Mouse (Mus musculus): Measurements from ENCODE around the gene Sept1.

Sept1 gene

DNA sequence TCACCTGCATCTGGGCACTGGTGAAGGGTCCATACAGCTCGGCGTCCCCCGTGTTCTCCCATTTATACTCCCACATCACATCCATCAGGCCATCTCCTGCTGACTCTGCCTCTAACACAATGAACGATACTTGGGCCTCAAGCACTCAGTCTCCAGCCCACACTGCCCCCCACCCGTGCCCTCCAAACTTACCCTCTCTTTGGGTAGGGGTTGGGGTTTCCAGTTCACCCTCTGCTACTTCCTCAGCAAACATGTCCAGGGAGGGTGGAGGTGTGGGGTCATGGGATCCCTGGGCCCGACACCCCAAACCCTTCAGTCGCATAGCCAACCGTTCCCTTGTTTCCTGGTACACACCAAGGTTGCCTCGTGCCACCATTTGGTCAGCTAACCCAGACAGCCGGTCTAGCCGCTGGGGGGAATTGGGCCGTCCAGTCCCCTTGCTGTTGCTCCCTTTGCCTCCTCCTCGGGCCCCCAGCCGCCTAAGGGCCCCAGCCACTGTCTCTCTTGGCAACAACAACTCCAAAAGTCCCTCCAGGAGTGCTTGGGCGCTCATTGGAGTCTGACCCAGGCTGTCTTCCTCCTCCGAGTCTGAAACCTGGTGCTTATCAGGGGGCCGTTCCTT is 38.8 kb downstream of the Sept1 start:
- DNase-seq (ENCODE audit: low read depth) = no peak

DNA sequence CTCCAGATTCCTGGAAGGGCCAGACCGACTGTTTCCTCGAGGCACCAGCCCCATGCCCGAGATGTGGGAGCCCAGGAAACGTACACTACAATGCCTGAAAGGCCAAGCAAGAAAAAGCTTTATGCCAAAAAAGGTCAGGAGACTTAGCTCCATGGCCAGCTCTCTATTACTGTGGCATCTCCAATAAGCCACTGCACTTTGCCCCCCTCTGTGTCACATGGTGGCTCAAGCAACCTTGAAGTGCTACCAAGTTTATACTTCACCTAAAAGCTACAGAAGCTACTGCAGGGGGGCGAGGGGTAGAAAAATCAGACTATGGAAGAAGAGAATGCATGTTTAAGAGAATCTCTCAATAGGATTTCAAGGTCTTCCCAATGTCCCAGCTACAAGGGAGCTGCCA is 39.9 kb downstream of the Sept1 start:
- no peak for DNase-seq (ENCODE audit: low read depth)

DNA sequence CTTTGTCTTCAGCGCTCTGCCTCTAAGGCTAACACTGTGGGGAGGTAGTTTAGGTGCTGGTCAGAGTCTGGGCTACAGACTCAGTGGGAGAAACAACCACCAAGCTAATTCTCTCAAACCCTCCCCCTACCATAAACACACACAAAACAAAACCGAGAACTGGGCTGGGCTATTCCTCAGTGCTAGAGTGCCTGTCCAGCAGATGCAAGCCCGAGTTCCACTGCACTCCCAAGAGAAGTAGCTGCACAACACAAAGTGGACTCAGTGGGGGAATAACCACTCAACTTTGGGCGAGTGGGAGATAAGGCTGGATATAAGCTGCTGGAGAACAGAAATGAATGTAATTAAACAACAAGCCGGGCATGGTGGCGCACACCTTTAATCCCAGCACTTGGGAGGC is 42.3 kb downstream of the Sept1 start:
- DNase-seq (ENCODE audit: low read depth) = peak; percentile 20

DNA sequence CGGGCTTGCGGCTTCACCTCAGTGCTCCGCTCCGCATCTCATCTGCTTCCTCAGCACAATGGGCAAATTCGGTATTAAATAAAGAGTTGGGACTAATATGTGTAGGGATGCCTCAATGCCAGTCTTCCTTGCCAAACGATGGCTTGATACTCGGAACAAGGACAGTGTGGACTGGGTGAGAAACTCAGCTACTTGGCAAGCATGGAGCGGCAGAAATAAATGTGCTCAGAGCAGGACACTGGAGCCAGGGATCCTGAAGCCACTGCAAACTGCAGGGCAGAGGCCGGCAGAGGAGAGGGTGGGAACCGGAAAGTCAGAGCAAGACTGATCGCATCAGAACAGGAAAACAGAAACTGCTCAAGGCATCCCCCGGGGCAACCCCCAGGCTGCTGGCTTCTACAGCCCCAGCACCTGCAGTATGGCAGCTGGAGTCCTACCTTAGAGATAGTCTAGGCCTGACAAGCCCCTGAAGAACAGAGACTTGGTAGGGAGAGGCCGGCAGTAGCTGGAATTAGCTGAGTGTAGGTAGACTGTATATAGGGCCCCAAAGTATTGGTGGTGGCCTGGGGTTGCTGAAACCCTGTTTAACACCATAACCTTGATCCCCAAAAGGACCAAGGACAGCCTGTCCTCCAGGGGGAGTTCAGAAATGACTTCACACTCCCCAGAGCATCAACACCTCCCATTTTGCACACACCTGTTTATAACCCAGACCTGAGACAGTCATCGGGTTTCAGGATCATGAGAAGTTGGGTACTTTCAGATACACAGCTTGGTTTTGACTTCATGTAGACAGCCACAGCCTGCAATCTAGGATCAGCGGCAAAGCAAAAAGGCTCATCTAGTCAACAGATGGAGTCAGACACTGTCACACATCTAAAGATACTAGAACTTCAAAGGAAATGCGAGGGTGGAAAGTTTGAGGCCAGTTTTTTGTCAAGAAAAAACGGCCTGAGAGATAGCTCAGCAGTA is 44.3 kb downstream of the Sept1 start:
- peak; percentile 85 for DNase-seq (ENCODE audit: low read depth)

DNA sequence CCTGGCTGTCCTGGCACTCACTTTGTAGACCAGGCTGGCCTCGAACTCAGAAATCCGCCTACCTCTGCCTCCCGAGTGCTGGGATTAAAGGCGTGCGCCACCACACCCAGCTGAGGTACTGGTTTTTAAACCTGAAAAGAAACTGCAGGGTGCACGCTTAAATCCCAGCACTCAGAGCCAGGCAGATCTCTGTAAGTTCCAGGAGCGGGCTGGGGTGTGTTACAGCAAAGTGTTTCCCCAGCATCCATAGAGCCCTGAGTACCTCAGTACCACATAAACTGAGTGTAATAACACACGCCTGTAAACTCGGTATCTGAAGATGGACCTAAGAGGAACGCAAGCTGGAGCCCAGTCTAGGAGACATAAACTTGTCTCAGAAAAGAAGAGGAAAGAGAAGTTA is 45.6 kb downstream of the Sept1 start:
- peak; percentile 46 for DNase-seq (ENCODE audit: low read depth)

DNA sequence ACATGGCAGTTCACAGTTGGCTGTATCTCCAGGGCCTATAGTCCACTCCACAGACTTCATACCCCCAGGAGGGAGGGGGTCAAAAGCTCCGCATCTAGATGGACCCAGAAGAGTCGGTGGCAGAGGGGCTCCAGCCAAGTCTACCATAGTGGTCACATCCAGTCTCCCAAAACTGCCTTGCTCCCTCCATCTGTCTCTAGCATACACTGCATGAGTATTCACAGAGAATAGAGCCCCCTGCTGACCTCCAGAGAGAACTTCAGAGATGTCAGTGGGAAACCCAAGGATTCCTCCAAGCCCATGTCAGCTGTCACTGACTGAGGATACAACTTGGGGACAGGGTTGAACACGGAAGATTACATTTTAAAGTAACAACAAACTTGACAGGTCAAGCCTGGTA is 47.3 kb downstream of the Sept1 start:
- DNase-seq (ENCODE audit: low read depth) = peak; percentile 70

DNA sequence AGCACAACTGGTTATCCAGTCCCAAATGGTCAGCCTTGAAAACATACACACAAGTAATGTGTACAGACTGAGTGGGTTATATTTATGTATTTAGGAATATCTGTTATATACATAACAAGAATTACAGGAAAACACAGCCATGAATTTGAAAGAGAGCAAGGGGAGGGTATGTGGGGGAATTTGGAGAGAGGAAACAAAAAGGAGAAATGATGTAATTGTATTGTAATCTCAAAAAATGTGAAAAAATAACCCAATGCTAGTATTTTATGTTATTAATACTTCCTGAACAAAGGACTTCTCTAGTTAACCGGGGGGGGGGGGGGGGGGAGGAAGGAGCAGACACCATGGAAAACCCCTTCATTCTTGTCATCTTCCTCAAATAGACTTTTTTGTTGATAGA is 48.2 kb downstream of the Sept1 start:
- no peak for DNase-seq (ENCODE audit: low read depth)

DNA sequence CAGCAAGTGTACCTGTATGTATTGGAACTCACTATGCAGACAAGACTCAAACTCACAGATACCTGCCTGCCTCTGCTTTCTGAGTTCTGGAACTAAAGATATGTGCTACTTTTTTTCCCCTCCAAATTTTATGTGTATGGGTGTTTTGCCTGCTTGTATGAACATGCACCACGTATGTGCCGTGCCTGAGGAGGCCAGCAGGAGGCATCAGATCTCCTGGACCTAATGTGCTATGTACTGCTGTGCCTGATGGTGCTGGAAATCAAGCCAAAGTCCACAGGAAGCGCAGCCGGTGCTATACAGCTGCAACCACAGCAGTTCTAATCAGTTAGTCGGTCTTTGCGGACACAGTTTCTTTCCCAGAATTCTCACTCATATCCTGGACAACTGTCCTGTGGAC is 49.1 kb downstream of the Sept1 start:
- DNase-seq (ENCODE audit: low read depth) = peak; percentile 67

DNA sequence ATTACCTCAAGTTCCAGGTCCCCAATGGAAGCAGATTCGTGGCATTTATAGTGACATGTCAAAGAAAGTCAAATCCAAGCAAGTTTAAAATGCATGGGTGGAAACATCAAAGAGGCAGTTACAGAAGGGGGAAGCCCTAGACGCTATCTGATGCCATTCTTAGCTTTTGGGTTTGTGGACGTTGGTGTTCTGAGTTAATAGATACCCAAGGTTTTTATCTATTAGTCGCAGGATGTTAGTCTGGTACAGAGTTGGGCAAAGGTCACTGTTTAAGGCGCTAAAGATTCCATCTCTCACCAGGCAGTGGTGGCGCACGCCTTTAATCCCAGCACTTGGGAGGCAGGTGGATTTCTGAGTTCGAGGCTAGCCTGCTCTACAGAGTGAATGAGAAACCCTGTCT is 49.6 kb downstream of the Sept1 start:
- no peak for DNase-seq (ENCODE audit: low read depth)

DNA sequence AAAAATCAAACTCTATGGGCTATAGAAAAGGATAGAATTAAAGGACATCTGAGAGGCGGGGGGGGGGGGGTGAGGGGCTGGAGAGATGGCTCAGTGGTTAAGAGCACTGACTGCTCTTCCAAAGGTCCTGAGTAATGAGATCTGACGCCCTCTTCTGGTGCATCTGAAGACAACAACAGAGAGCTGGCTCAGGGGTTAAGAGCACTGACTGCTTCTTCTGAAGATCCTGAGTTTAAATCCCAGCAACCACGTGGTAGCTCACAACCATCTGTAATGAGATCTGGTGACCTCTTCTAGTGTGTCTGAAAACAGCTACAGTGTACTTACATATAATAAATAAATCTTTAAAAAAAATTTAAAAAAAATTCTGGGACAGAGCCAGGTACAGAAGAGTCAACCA is 51.2 kb downstream of the Sept1 start:
- peak; percentile 75 for DNase-seq (ENCODE audit: low read depth)

DNA sequence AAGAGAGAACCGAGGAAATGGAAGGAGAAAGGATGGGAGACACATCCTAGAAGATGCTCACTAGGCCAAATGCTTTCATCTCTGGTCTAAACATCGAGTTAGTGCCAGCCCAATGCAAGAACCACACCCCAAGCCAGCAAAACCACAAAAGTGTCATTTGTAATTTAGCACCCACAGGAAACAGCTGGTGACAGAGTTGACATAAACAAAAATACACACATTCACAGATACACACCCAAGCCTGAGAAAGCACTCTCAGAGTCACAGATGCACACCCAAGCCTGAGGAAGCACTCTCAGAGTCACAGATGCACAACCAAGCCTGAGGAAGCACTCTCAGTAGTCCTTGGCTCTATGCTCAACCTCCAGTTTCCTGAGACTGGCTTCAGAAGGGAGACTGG is 52.1 kb downstream of the Sept1 start:
- peak; percentile 86 for DNase-seq (ENCODE audit: low read depth)

DNA sequence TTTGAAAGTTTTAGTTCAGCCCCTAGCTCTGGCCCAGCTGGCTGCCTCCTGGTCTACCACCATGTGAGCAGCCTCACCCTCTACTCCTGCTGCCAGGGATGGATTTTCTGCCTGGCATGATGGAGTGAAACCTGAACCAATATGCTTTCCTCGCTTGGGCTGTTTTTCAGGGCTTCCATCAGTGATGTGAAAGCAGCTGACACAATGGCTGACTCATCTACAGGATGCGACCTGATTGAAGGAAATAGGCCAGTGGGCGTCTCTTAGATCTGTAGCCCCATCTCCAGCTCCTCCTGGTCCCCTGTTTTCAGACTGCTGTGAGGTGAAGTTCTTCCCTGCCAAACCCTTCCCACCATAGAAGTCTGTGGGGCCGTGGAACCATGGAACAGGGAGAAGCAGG is 56.0 kb downstream of the Sept1 start:
- peak; percentile 81 for DNase-seq (ENCODE audit: low read depth)

DNA sequence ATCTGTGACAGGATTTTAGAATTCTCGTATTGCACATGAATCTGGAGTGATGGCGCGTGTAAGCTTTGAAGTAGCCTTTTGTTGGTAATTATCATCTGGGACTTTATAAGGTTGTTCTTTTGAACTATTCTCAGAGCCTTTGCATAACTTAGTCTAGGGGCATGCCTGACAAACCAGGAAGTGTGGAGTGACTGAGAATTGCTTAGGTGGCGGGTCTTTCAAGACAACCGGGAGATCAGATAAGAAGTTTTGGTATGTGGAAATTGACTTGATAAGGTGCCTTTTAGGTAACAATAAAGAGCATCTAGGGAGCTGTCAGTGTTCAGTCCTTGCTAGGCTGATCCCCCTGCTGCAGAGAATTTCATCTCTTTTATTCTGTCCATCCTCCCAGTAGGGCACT is 66.4 kb downstream of the Sept1 start:
- peak; percentile 71 for DNase-seq (ENCODE audit: low read depth)

DNA sequence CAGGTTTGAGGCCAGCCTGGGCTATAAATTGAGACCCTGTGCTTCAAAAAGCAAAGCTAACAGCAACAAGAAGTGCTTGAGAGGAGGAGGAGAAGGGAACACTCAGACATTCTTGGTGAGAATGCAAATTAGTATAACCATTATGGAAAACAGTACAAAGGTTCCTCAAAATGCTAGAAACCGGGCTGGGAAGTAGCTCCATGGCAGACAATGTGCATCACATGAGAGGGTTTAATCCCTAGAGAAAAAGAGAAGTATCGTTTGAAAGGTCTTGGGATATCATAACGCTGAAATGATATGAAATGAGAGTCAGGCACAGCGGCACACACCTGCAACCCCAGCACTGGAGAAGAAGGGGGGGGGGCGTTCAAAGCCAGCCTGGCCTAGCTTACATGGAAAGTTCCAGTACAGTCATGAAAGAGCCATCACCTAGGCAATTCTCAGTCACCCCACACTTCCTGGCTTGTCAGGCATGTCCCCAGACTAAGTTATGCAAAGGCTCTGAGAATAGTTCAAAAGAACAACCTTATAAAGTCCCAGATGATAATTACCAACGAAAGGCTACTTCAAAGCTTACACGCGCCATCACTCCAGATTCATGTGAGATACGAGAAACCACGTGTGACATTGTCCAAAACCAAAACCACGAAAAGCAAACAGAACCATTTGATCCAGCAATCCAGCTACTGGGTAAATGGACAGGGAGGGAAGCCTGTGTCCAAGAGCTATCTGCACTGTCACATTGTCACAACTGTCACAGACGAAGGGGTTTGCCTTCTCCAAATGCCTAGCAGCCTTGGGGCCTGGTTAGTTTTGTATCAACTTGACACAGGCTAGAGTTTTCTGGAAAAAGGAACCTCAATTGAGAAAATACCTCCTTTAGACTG is 67.1 kb downstream of the Sept1 start:
- peak; percentile 74 for DNase-seq (ENCODE audit: low read depth)

Measured in induced T-regulatory cell, adult 2 months (primary cell).